Mouse (Mus musculus): ENCODE results near the gene Gm14412. TPM values are rescaled to one million over a fixed set of nuclear protein-coding genes. Genes with fewer than 3 reads are reported as not detected.

Gm14412 gene
- polyA plus RNA-seq, 1 experiment from 2014 or later, result 0.14 TPM

Other genes starting within 250 kb of the Gm14412 start
- not detected in 2 replicates for gene Gm14401, start 250.0 kb downstream of the Gm14412 start, polyA plus RNA-seq (2015; fragmentation: Nextera tagmentation; extraction: Ambion mirVana)
- 31.0 and 38.7 TPM in 2 replicates for gene Gm14410, start 117.9 kb downstream of the Gm14412 start, polyA plus RNA-seq (2015; fragmentation: Nextera tagmentation; extraction: Ambion mirVana)
- not detected in 2 replicates for gene Gm14409, start 57.3 kb downstream of the Gm14412 start, polyA plus RNA-seq (2015; fragmentation: Nextera tagmentation; extraction: Ambion mirVana)
- gene Gm14418, start 74.0 kb upstream of the Gm14412 start, polyA plus RNA-seq (2015; fragmentation: Nextera tagmentation; extraction: Ambion mirVana), result 9.6 and 13.4 TPM in 2 replicates
- gene Zfp970, start 140.4 kb upstream of the Gm14412 start, polyA plus RNA-seq (2015; fragmentation: Nextera tagmentation; extraction: Ambion mirVana), result 7.8 and 10.1 TPM in 2 replicates
- gene Gm14403, start 173.9 kb upstream of the Gm14412 start, polyA plus RNA-seq (2015; fragmentation: Nextera tagmentation; extraction: Ambion mirVana), result 3.1 and 3.4 TPM in 2 replicates

All from forebrain, embryonic 13.5 days (tissue).